Comparison of ENCODE assay signal across 9 mouse cellular contexts in the genomic region with DNA sequence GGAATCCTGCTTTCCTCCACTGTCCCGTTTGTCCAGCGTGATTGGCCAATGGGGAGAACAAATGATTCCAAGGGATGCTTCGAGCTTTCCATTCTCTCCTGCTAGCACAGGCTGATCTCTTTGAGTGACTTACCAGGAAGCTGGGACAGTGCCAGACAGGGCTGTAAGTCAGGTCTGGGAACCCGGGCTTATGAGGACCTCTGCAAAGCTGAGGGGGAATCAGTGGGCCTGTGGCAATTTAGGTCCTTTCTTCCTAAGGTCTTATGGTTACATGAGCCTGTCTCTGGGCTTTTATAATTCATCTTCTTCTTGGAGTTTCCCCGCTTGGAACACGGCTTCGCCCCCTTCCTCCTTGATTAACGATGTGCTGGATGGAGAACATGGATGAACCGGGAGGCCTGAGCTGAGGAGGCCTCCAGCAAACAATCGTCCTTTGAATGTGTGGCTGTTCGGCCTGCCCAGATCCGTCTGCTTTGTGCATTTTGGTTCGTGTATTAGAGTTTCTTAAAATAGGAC.
DNase-seq lines count a peak whose midpoint lies in the region; ATAC-seq lines count a peak whose summit lies in the region.
"Had no signal": no experiment of that assay in that cellular context is flagged by ENCODE, and none has a peak within 500 bp of the region (broad histone marks: within the 10 kb centered on the region; RNA-seq: fewer than 3 reads in every experiment).

No protein-coding gene starts in this region.

- H3K27me3 ChIP-seq in forebrain, embryonic 11.5 days (ENCODE audit: control insufficient read depth, insufficient read depth, low read length), result no peaks in the 10 kb centered on the region
- H3K27me3 ChIP-seq in hindbrain, embryonic 12.5 days, result 0 out of 2 replicates have a peak, but pooled peaks cover 3% of the 10 kb centered on the region
- no peaks in the 10 kb centered on the region for H3K27me3 ChIP-seq in midbrain, embryonic 13.5 days

- 53% methylated on average over 13 of the region's 13 CpGs for WGBS in forebrain, embryonic 11.5 days
- WGBS in hindbrain, embryonic 12.5 days, result 41% methylated on average over 13 of the region's 13 CpGs
- 62% methylated on average over 13 of the region's 13 CpGs for WGBS in midbrain, embryonic 13.5 days

- no peaks in the 10 kb centered on the region for H3K36me3 ChIP-seq in forebrain, embryonic 11.5 days (ENCODE audit: control insufficient read depth, insufficient read depth, low read length)
- H3K36me3 ChIP-seq in hindbrain, embryonic 12.5 days, result no peaks in the 10 kb centered on the region
- H3K36me3 ChIP-seq in midbrain, embryonic 13.5 days, result no peaks in the 10 kb centered on the region

- H3K4me3 ChIP-seq in forebrain, embryonic 11.5 days (ENCODE audit: low read depth, low read length), result no peak overlapping the region
- no peak overlapping the region for H3K4me3 ChIP-seq in hindbrain, embryonic 12.5 days
- H3K4me3 ChIP-seq in midbrain, embryonic 13.5 days (replicated peaks), result no peak overlapping the region

- no peaks in the 10 kb centered on the region for H3K9me3 ChIP-seq in forebrain, embryonic 11.5 days (ENCODE audit: control insufficient read depth, low read length)
- H3K9me3 ChIP-seq in hindbrain, embryonic 12.5 days (replicated peaks), result no peaks in the 10 kb centered on the region
- peaks cover 3% of the 10 kb centered on the region; the same call in 1 of the 2 replicates for H3K9me3 ChIP-seq in midbrain, embryonic 13.5 days

- H3K9ac ChIP-seq in forebrain, embryonic 11.5 days (ENCODE audit: low read length), result peak overlapping the region; percentile 1; the same call in 1 of the 2 replicates
- peak overlapping the region; percentile 1; the same call in 1 of the 2 replicates for H3K9ac ChIP-seq in hindbrain, embryonic 12.5 days
- 0 out of 2 replicates have a peak overlapping the region, but pooled peaks have one; percentile 17 for H3K9ac ChIP-seq in midbrain, embryonic 13.5 days (replicated peaks)

- no peak; the same call in 1 of the 2 replicates for ATAC-seq in forebrain, embryonic 11.5 days (replicated peaks; ENCODE audit: low FRiP score)
- ATAC-seq in hindbrain, embryonic 12.5 days (ENCODE audit: low FRiP score), result no peak
- ATAC-seq in midbrain, embryonic 13.5 days, result no peak

- no peak overlapping the region for H3K4me2 ChIP-seq in forebrain, embryonic 11.5 days (ENCODE audit: low read depth, low read length, severe bottlenecking)
- H3K4me2 ChIP-seq in hindbrain, embryonic 12.5 days (replicated peaks), result no peak overlapping the region
- H3K4me2 ChIP-seq in midbrain, embryonic 13.5 days (replicated peaks), result no peak overlapping the region; the same call in 1 of the 2 replicates

- 0 out of 2 replicates have a peak overlapping the region, but pooled peaks have one; percentile 4 for H3K27ac ChIP-seq in forebrain, embryonic 11.5 days (ENCODE audit: low read depth, low read length)
- peak overlapping the region; percentile 68 for H3K27ac ChIP-seq in hindbrain, embryonic 12.5 days
- no peak overlapping the region for H3K27ac ChIP-seq in midbrain, embryonic 13.5 days

- DNase-seq in kidney, adult 18-20 months, result peak; percentile 6
- no peak for DNase-seq in kidney, postnatal 36 days
- no peak for DNase-seq in forebrain, embryonic 11.5 days (ENCODE audit: low spot score)
- no peak for DNase-seq in frontal cortex, postnatal 36 days (ENCODE audit: low spot score in 2 of 2)
- DNase-seq in thymus, postnatal 10 days (ENCODE audit: low spot score in 2 of 2), result no peak
- no peak for DNase-seq in ovary, postnatal 14 days (ENCODE audit: low spot score)
- DNase-seq: left cerebral cortex, postnatal 4 days had no signal

- peaks cover 11% of the 10 kb centered on the region; the same call in 1 of the 2 replicates for H3K4me1 ChIP-seq in forebrain, embryonic 11.5 days (replicated peaks; ENCODE audit: control insufficient read depth, insufficient read depth, low read length)
- peaks cover 34% of the 10 kb centered on the region for H3K4me1 ChIP-seq in hindbrain, embryonic 12.5 days
- peaks cover 22% of the 10 kb centered on the region for H3K4me1 ChIP-seq in midbrain, embryonic 13.5 days (replicated peaks)
